ENCODE assay signal across 19 mouse cellular contexts in the genomic region with DNA sequence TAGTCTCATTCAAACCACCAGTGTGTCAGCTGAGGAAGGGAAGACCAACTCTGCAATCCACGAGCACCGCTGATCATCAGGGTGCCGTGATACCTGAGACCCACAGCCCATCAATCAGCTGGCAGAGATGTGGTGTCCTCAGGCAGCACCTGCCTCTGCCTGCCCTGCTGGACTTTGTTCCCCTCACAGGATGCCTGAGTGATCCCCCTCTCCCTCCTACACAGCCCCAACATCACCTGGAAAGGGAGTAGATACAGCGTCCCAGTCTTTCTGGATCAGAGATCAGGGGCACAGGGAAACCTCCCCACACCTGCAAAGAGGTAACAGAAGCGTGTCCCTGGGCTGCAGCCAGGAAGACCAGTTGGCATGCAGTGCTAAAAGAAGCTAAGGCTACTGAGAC.
"Had no signal": no experiment of that assay in that cellular context is flagged by ENCODE, and none has a peak within 500 bp of the region (broad histone marks: within the 10 kb centered on the region; RNA-seq: fewer than 3 reads in every experiment).

No protein-coding gene starts in this region.

- H3K27me3 ChIP-seq: midbrain, embryonic 12.5 days; neural tube, embryonic 13.5 days; neural tube, embryonic 15.5 days had no signal

- H3K4me3 ChIP-seq: midbrain, embryonic 10.5 days; midbrain, embryonic 12.5 days; myocyte; neural tube, embryonic 13.5 days; neural tube, embryonic 15.5 days had no signal

- H3K9ac ChIP-seq: liver, embryonic 14.5 days; lung, embryonic 14.5 days; midbrain, embryonic 12.5 days; neural tube, embryonic 13.5 days; neural tube, embryonic 15.5 days had no signal

- DNase-seq: lung, adult 18-20 months; lung, embryonic 14.5 days; lung, postnatal 10 days; lung, postnatal 4 days; midbrain, embryonic 14.5 days; right cerebral cortex, adult 18-20 months; right cerebral cortex, postnatal 25 days; right cerebral cortex, postnatal 4 days; spleen, adult 18-20 months; thymus, adult 18-20 months; thymus, postnatal 14 days; thymus, postnatal 36 days had no signal

- H3K9me3 ChIP-seq: midbrain, embryonic 10.5 days had no signal

- H3K4me1 ChIP-seq: midbrain, embryonic 10.5 days; midbrain, embryonic 12.5 days had no signal

- H3K4me2 ChIP-seq: lung, embryonic 14.5 days; midbrain, embryonic 12.5 days; neural tube, embryonic 13.5 days; neural tube, embryonic 15.5 days had no signal

- H3K36me3 ChIP-seq: midbrain, embryonic 10.5 days; midbrain, embryonic 12.5 days; neural tube, embryonic 13.5 days; neural tube, embryonic 15.5 days had no signal

- ATAC-seq: midbrain, embryonic 16.5 days had no signal

- H3K27ac ChIP-seq: liver, embryonic 14.5 days; midbrain, embryonic 10.5 days; midbrain, embryonic 12.5 days; neural tube, embryonic 13.5 days; neural tube, embryonic 15.5 days had no signal
